Mouse (Mus musculus) limb, embryonic 13.5 days (tissue): ENCODE measurements around the gene Mmp24. TPM values are rescaled to one million over a fixed set of nuclear protein-coding genes. Genes with fewer than 3 reads are reported as not detected.

Source experiments
- ATAC-seq: fragments of 200-750 bp; cut with Nextera tagmentation; 2 replicates; pipeline ENCODE4 v1.8.0; 2017; ENCODE audit warnings: low read depth, moderate number of reproducible peaks, moderate TSS enrichment; ENCODE audit not compliant: low FRiP score
- H3K27ac ChIP-seq: fragments of 300-500 bp; sonication (generic); 2 replicates; pipeline ENCODE4 v1.5.1; 2015; ENCODE audit warnings: inconsistent platforms, mild to moderate bottlenecking, moderate library complexity
- H3K27me3 ChIP-seq: fragments of 300-500 bp; sonication (generic); 2 replicates; pipeline ENCODE4 v1.6.1; 2015; ENCODE audit warnings: mild to moderate bottlenecking, inconsistent platforms
- H3K36me3 ChIP-seq: fragments of 300-500 bp; sonication (generic); 2 replicates; pipeline ENCODE4 v1.6.1; 2015; ENCODE audit warnings: inconsistent platforms, mild to moderate bottlenecking, moderate library complexity
- H3K4me1 ChIP-seq: fragments of 300-500 bp; sonication (generic); 2 replicates; pipeline ENCODE4 v1.6.1; 2015; ENCODE audit warnings: inconsistent platforms
- H3K4me2 ChIP-seq: fragments of 300-500 bp; sonication (generic); replicated peaks from 2 replicates; pipeline ENCODE4 v1.6.1; 2015; ENCODE audit warnings: inconsistent platforms, mild to moderate bottlenecking, moderate library complexity
- H3K4me3 ChIP-seq: fragments of 300-500 bp; sonication (generic); 2 replicates; pipeline ENCODE4 v1.5.1; 2015; ENCODE audit warnings: moderate library complexity, mild to moderate bottlenecking, inconsistent platforms
- H3K9ac ChIP-seq: fragments of 300-500 bp; sonication (generic); 2 replicates; pipeline ENCODE4 v1.6.1; 2015; ENCODE audit warnings: mild to moderate bottlenecking, inconsistent platforms
- H3K9me3 ChIP-seq: fragments of 300-500 bp; sonication (generic); 2 replicates; pipeline ENCODE4 v1.6.1; 2016; ENCODE audit warnings: inconsistent platforms
- WGBS: fragments of 180-500 bp; shearing (Covaris S2); methylation state at CpG from one replicate; pipeline ENCODE4 v1.1.7; 2015; 5-methylcytosine and 5-hydroxymethylcytosine counted together
- polyA plus RNA-seq: library from polyadenylated mRNA; unstranded; fragments of >200 nt; fragmentation: Nextera tagmentation; extraction: Ambion mirVana; gene quantifications from 2 replicates; pipeline ENCODE4 v1.2.1, GENCODE M21; 2015

The Mmp24 gene
- polyA plus RNA-seq, 1 experiment from 2014 or later = 0.05 TPM

- no peak overlapping the region for H3K4me2 ChIP-seq
- H3K36me3 ChIP-seq = no peaks in the 10 kb centered on the region
- H3K27me3 ChIP-seq = no peaks in the 10 kb centered on the region
- no peak overlapping the region for H3K27ac ChIP-seq
- H3K9me3 ChIP-seq = no peaks in the 10 kb centered on the region
- no peak for ATAC-seq
- no peak overlapping the region for H3K9ac ChIP-seq
- no peaks in the 10 kb centered on the region for H3K4me1 ChIP-seq
- WGBS = 89% methylated on average over 6 of the region's 6 CpGs
- no peak overlapping the region for H3K4me3 ChIP-seq
Measured at GRCm38 (mm10) chr2:155805925-155806255, 30.7 kb downstream of the Mmp24 start.

GRCm38 (mm10) chr2:155806548-155806947 lies 31.4 kb downstream of the Mmp24 start:
- H3K9ac ChIP-seq = no peak overlapping the region
- no peaks in the 10 kb centered on the region for H3K4me1 ChIP-seq
- H3K27me3 ChIP-seq = no peaks in the 10 kb centered on the region
- WGBS = 72% methylated on average over 5 of the region's 5 CpGs
- H3K4me2 ChIP-seq = no peak overlapping the region
- no peak overlapping the region for H3K4me3 ChIP-seq
- no peak for ATAC-seq
- H3K9me3 ChIP-seq = no peaks in the 10 kb centered on the region
- H3K36me3 ChIP-seq = no peaks in the 10 kb centered on the region
- H3K27ac ChIP-seq = no peak overlapping the region

GRCm38 (mm10) chr2:155807408-155807807 lies 32.3 kb downstream of the Mmp24 start:
- no peak for ATAC-seq
- H3K4me3 ChIP-seq = no peak overlapping the region
- H3K4me1 ChIP-seq = no peaks in the 10 kb centered on the region
- H3K27ac ChIP-seq = no peak overlapping the region
- H3K36me3 ChIP-seq = no peaks in the 10 kb centered on the region
- H3K9me3 ChIP-seq = no peaks in the 10 kb centered on the region
- H3K27me3 ChIP-seq = no peaks in the 10 kb centered on the region
- no peak overlapping the region for H3K9ac ChIP-seq
- no peak overlapping the region for H3K4me2 ChIP-seq
- WGBS = 50% methylated on average over 4 of the region's 4 CpGs

GRCm38 (mm10) chr2:155809620-155810019 lies 34.5 kb downstream of the Mmp24 start:
- 84% methylated on average over 4 of the region's 4 CpGs for WGBS
- H3K4me3 ChIP-seq = no peak overlapping the region
- no peak for ATAC-seq
- no peaks in the 10 kb centered on the region for H3K36me3 ChIP-seq
- no peaks in the 10 kb centered on the region for H3K27me3 ChIP-seq
- peaks cover 2% of the 10 kb centered on the region; the same call in 1 of the 2 replicates for H3K4me1 ChIP-seq
- H3K27ac ChIP-seq = no peak overlapping the region
- H3K9ac ChIP-seq = no peak overlapping the region
- no peaks in the 10 kb centered on the region for H3K9me3 ChIP-seq
- no peak overlapping the region for H3K4me2 ChIP-seq

GRCm38 (mm10) chr2:155811821-155812396 lies 36.8 kb downstream of the Mmp24 start:
- 42% methylated on average over 16 of the region's 16 CpGs for WGBS
- Histone ChIP-seq H3K4me1 (peaks cover 12% of the 10 kb centered on the region), H3K27ac (no peak overlapping the region), H3K36me3 (no peaks in the 10 kb centered on the region), H3K9me3 (no peaks in the 10 kb centered on the region), H3K4me3 (no peak overlapping the region), H3K27me3 (no peaks in the 10 kb centered on the region), H3K4me2 (no peak overlapping the region), H3K9ac (no peak overlapping the region)
- no peak for ATAC-seq

- no peak for ATAC-seq
- no peaks in the 10 kb centered on the region for H3K36me3 ChIP-seq
- H3K27me3 ChIP-seq = no peaks in the 10 kb centered on the region
- WGBS = 79% methylated on average over 4 of the region's 4 CpGs
- no peak overlapping the region for H3K4me2 ChIP-seq
- H3K27ac ChIP-seq = no peak overlapping the region
- no peak overlapping the region for H3K9ac ChIP-seq
- H3K4me3 ChIP-seq = no peak overlapping the region
- H3K4me1 ChIP-seq = peaks cover 13% of the 10 kb centered on the region
- H3K9me3 ChIP-seq = no peaks in the 10 kb centered on the region
Measured at GRCm38 (mm10) chr2:155812637-155813036, 37.5 kb downstream of the Mmp24 start.

- peaks cover 3% of the 10 kb centered on the region for H3K36me3 ChIP-seq
- 11% methylated on average over 5 of the region's 5 CpGs for WGBS
- no peaks in the 10 kb centered on the region for H3K9me3 ChIP-seq
- H3K4me1 ChIP-seq = peaks cover 30% of the 10 kb centered on the region
- no peak overlapping the region for H3K9ac ChIP-seq
- no peak overlapping the region for H3K27ac ChIP-seq
- no peak for ATAC-seq
- no peak overlapping the region for H3K4me3 ChIP-seq
- H3K4me2 ChIP-seq = no peak overlapping the region
- H3K27me3 ChIP-seq = no peaks in the 10 kb centered on the region
Measured at GRCm38 (mm10) chr2:155814829-155815228, 39.7 kb downstream of the Mmp24 start.

- WGBS = 100% methylated on average over 1 of the region's 1 CpGs
- Histone ChIP-seq H3K4me3 (no peak overlapping the region), H3K4me2 (no peak overlapping the region), H3K4me1 (peaks cover 30% of the 10 kb centered on the region), H3K9me3 (no peaks in the 10 kb centered on the region), H3K36me3 (peaks cover 17% of the 10 kb centered on the region), H3K27ac (no peak overlapping the region), H3K27me3 (no peaks in the 10 kb centered on the region), H3K9ac (no peak overlapping the region)
- ATAC-seq = no peak
Measured at GRCm38 (mm10) chr2:155816179-155816578, 41.0 kb downstream of the Mmp24 start.

GRCm38 (mm10) chr2:155817301-155818245 lies 42.4 kb downstream of the Mmp24 start:
- peaks cover 30% of the 10 kb centered on the region for H3K4me1 ChIP-seq

GRCm38 (mm10) chr2:155818596-155819391 lies 43.7 kb downstream of the Mmp24 start:
- ATAC-seq = peak; percentile 94
- Histone ChIP-seq H3K27me3 (no peaks in the 10 kb centered on the region), H3K4me1 (peaks cover 30% of the 10 kb centered on the region), H3K27ac (peak overlapping the region; percentile 69), H3K4me2 (peak overlapping the region; percentile 93), H3K9ac (peak overlapping the region; percentile 89), H3K9me3 (no peaks in the 10 kb centered on the region), H3K36me3 (peaks cover 41% of the 10 kb centered on the region), H3K4me3 (peak overlapping the region; percentile 73)
- 2% methylated on average over 37 of the region's 37 CpGs for WGBS

More at GRCm38 (mm10) chr2:155817301-155818245, 42.4 kb downstream of the Mmp24 start:
- no peaks in the 10 kb centered on the region for H3K27me3 ChIP-seq
- H3K27ac ChIP-seq = no peak overlapping the region
- H3K4me2 ChIP-seq = peak overlapping the region; percentile 93
- WGBS = 77% methylated on average over 10 of the region's 10 CpGs
- H3K9ac ChIP-seq = peak overlapping the region; percentile 89; the same call in 1 of the 2 replicates
- no peak for ATAC-seq
- peak overlapping the region; percentile 73 for H3K4me3 ChIP-seq
- H3K36me3 ChIP-seq = peaks cover 29% of the 10 kb centered on the region
- no peaks in the 10 kb centered on the region for H3K9me3 ChIP-seq

GRCm38 (mm10) chr2:155819392-155819448 lies 44.1 kb downstream of the Mmp24 start, which contains the start of gene BC029722:
Gene BC029722, minus strand, starts transcription at chr2:155819426.
- H3K27me3 ChIP-seq = no peaks in the 10 kb centered on the region
- H3K36me3 ChIP-seq = peaks cover 44% of the 10 kb centered on the region
- no peaks in the 10 kb centered on the region for H3K9me3 ChIP-seq
- H3K4me2 ChIP-seq = peak within 1 kb of the TSS; percentile 93
- peaks cover 30% of the 10 kb centered on the region for H3K4me1 ChIP-seq
- H3K9ac ChIP-seq = peak within 1 kb of the TSS; percentile 89
- H3K27ac ChIP-seq = peak within 1 kb of the TSS; percentile 69
- peak within 1 kb of the TSS; percentile 73 for H3K4me3 ChIP-seq
- no peak for ATAC-seq
